Mouse (Mus musculus) forelimb bud, embryonic 11.5 days (tissue): ENCODE results near the gene Gm21988.
A peak's percentile ranks its signal among the peaks of the same experiment; 100 is the strongest.

Experiments used
- DNase-seq: peaks from one replicate; pipeline ENCODE4 v3.0.0-alpha.2; 2012; ENCODE audit warnings: low read depth, low spot score

The Gm21988 gene

DNA sequence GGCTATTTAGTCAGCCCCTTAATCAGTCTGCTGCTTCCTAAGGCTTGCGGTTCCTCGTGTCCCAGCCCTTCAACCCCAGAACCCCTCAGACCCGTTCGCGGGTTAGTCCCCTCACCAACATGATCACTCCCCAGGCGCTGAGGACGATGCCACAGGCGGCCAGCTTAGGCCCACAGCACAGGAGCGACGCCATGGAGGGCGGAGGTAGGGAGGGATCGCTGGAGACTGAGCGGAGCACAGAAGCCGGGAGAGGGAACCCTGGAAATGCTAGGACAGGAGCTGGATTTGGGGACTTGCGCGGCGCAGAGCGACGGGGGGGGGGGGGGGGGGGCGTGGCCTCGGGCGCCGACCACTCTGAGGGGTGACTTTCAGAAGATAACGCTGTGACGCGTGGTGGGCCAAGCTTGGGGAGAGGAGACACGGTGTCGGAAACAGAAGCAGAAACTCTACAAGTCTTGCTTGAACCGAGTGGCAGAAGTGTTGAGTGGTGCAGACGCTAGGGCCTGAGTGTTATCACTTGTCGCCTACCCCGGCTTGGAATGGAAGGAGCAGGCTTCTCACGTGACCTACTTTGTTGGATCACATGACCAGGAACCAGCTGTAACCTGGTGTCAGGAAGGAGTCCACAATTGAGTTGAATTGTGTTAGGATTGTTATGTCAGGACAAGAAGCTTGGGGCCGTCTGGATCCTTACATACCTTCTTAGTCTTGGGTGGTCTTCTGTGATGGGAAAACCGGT lies at the start of gene Gm21988, which contains the start of gene Rnasek:
Gm21988 (minus strand) TSS at position 290 of the 739 bp plus-strand sequence.
Rnasek (minus strand) TSS at position 302 of the 739 bp plus-strand sequence.
- peak; percentile 87 for DNase-seq

DNA sequence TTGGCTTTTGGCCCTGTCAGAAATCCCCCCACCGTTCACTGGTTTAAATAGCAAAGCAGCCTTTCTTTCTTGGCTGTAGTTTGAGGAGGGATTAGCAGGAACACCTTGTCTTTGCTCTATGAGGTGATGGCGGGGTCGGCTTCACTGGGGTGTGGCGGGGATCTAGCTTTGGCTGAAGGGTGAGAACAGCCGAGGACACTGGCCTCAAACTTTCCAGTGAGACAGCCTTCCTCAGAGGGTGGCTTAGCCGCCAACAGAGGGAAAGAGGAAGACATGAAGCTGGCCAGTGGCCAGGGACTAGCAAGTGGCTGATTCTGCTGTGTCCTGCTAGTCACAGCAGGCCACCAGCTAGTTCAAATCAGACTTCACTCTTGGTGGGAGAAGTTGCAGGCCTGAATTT lies 49.6 kb upstream of the Gm21988 start:
- DNase-seq, result no peak

DNA sequence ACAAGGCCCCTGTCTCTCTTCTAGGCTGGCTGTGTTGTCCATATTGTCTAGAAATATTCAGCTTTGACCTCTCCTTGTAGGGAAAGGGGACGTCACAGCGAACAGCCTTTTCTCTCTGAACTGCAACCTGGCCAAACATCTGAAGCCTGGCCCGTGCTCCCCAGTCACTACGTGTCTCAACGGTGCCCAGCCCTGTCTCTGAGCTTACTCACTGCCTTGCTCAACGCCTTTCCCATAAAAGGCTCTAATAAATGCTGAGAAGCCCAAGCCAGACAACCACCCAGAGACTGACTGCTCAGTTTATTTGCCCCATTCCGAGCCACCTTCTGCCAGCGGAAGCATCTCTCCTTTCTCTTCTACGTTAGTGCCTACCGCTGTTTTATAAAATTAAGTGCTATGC lies 48.5 kb upstream of the Gm21988 start:
- no peak for DNase-seq

DNA sequence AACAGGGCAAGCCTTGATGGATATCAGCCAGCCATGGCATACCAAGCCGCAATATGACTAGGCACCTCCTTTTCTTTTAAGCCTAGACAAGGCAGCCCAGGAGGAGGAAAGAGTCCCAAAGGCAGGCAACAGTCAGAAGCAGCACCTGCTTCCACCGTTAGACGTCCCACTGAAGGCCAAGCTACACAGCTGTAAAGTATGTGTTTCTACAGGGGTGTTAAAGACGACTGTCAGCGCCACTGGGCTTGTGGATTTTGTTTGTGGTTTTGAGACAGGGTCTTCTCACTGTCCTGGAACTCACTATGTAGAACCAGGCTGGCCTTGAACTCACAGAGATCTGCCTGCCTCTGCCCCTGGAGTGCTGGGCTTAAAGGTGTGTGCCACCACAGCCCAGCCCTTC lies 46.1 kb upstream of the Gm21988 start:
- no peak for DNase-seq

DNA sequence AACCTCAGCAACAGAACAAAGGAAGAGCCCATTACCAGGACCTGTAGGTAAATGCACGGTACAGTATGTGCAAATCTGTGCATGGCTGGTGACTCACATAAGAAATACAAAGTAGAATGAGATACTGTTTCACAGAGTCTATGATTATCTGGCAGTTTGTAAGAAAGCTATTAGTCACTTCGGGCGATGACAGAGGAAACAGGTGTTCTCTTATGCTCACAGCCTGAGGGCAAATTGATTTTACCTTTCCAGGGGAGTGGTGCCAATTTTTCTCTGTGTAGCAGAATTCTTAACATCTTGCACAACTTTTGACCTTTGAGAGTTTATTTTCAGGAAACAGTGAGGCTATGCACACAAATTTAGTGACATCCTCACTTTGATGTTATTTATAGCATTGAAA lies 45.1 kb upstream of the Gm21988 start:
- peak; percentile 37 for DNase-seq

DNA sequence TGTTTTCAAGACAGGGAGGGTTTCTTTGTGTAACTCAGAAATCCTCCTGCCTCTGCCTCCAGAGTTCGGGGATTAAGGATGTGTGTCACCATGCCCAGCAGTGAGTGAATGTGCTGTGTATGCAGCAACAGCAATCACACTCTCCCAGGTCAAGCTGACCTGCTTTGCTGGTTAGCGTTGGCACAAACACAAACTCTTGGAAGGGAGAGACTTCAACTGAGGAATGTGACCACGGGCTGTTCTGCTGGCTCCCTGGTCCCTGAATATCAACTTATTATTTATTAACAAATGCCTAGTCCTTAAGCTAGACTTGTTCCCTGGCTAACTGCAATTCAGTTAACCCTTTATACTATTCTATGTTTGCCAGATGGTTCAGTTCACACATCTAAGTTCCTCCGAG lies 44.0 kb upstream of the Gm21988 start:
- DNase-seq, result no peak

DNA sequence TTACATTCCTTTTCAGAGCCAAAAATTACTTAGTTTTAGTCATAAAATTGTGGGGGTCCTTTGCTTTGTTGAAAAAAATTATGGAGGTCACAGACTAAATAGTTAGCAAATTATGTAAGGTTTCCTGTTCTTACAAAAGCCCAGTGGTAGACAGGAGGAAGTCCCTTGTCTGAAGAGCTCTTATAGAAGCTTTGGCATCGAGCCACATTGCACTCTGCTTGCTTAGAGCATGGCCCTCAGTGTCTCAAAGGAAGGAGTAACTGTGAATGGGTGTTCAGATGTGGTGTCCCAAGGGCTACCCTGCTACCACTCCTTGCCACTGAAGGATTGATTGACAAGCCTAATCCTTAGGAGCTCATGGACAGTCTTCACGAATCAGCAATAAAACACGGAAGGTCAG lies 40.8 kb upstream of the Gm21988 start:
- no peak for DNase-seq

DNA sequence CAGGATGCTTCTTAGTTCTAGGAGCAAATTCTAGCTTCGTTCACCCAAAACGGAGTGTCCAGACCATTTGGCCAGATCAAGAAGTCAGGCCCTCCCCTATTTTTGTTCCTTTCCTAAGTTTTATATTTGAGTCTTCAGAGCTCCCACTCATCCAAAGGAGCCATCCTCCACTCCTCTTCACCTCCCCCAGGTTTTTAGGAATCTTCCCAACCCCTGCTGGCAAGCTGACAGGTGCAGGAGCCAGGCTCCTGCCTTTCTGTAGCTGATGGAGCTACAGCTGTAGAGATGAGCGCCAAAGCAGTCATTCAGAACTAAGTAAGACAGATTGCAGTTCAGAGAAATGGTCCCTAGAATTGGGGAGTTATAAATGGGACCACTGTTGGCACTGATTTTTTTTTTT lies 39.3 kb upstream of the Gm21988 start:
- DNase-seq, result no peak

DNA sequence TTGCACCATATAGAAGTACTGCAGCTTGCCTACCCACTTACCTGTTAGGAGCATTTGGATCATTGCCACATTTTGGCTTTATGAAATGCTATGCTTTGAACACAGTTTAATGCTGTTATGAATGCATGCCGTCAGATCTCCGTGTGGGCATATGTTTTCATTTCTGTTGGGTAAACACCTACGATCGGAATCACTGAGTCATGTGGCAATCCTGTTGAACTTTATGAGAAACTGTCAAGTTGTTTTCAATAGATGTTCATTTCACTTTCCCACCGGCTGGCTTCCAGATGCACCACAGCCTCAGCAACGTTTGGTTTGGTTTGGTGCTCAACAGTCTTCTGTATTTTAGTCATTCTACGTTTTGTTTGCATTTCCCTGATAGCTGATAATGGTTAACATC lies 32.0 kb upstream of the Gm21988 start:
- no peak for DNase-seq

DNA sequence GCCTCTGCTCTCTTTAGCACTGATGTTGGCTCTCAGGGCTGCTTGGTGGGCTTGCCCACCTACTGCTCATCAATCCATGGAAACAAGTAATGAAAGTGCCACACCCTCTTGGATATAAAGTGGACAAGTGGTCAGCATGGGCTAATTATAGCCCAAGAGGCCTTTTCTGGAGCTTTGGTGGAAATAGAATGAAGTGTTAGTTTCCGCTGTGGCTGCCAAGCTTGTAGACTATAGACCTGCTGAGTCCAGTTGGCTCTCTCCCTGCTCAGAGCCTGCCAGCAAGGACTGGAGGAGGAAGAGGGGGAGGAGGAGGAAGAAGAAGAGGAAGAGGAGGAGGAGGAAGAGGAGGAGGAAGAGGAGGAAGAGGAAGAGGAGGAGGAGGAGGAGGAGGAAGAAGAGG lies 26.8 kb upstream of the Gm21988 start:
- no peak for DNase-seq

DNA sequence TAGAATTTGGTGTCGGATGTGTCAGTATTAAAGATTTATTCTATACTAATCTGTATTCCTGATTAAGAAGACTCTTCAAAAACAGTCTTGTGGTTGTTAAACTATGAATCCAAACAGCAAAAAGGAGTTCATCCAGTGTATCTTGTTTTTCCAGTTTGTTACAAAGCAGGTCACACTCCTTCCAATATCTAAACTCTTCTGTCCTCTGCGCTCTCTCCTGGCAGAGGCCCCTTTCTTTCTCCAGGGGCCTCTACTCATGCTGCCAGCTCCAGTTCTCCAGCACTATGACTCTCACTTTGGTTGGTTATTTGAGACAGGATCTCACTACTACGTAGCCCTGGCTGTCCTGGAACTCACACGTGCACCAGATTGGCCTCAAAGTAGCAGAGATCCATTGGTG lies 26.2 kb upstream of the Gm21988 start:
- no peak for DNase-seq

DNA sequence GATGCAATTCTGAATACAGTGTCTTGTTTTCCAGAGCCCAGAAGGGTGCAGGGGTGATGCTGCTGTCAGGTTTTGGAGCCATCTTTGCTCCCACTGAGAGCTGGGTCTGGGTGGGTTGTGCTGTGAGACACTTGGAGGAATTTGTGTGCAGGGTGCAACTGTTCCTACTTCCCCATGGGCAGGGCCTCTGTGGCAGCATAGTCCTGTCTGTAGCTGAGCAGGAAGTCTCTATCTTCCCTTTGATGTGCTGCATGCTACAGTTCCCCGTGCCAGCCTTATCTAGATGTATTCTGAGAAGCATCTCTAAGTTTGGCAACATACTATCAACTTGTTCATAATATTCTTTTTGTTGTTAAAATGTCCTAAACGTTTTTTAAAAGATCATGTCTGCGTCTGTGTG lies 25.6 kb upstream of the Gm21988 start:
- no peak for DNase-seq

DNA sequence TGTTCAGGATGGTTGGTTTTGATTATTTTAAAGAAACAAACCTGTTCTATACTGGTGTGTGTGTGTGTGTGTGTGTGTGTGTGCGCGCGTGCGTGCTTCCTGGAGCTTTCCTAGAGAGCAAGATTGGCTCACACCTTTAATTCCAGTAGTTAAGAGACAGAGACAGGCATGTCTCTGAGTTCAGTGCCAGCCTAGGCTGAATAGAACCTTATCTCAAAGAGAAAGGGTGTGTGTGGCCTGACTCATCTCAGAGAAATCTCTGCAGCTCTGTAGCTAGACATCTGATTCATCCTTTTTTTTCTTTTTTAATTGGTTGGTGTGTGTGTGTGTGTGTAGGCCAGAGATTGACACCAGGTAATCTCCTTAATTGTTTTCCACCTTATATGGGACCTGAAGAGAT lies 19.4 kb upstream of the Gm21988 start:
- no peak for DNase-seq

DNA sequence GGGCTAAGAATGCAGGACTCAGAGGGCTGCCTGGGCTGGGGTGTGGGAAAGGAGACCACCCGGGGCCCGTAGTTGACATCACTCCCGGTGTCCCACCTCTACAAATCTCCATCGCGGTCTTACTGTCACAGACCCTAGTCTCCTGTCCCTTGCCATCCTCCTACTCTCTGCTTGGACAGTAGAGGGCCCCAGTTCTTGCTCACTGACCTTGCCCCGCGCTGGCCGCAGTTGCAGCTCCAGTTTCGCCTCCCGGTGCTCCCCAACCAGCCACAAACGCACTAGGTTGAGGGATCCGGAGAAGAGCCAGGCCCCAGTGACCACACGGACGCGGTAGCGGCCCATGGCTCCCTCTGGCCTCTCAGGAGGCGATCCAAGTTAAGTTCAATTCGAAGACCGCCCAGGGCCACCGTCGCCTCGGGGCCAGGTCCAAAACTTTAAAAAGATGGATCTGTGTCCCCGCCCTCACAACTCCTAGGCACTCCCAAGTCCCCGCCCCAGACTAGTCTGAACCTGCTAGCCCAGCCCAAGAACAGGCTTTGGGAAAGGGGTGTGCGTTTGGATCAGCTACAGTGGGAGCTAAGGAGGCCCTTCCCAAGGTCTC lies 15.4 kb upstream of the Gm21988 start, which contains the start of gene Alox12:
Alox12 (minus strand) TSS at position 423 of the 601 bp plus-strand sequence.
- DNase-seq, result peak; percentile 19

DNA sequence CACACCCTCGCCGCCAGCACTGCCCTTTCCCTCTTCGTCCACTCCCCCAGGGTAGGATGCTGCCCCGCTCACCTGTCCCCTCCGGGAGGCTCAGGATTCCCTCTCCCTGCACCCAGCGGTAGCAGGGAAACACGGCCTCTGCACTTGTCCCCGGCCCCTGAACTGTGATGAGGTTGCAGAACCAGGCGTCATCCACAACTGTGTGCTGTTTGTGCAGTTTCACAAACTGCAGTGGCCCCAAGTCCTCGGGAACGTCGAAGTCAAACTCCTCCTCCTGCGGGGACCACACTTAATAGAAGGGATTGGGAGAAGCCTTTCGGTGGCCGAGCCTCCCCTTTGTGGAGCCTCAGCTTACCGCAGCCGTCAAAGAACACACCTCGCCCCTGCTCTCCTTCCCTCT lies 14.7 kb upstream of the Gm21988 start:
- no peak for DNase-seq

DNA sequence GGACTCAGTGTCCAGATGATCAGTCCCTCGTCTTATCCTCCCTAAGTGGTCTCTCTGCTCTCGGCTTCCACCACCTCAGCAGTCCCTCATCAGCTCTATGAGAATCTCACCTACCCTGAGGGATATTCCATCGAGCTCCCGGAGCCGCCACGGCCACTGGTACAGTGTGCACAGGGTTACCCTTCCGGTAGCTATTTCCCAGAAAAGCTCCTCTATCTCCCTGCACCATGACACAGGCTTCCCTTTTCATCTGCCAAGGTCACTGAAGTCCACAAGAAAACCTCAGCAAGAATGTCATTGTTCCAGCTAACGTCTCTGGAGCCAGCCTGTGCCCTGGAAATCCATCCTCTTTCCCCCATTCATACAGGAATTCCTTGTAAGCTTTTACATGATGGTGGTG lies 12.2 kb upstream of the Gm21988 start:
- no peak for DNase-seq

DNA sequence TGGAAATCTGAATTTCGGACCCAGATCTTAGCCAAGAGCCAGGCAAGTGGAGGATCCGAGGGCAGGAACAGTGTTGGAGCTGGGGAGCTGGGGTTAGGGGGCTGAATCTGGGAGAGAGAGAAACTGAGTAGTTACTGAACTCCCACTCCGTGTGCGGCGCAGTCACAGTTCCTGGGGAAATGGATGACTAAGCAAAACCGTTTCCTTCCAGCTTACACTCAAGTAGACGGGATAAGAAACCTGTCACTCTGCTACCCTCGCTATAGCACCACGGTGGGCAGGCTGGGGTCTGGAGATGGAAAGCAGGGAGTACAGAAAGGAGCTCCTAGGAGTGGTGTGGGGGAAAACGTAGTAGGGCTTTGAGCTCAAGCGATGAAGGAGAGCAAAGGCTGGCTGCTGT lies 10.5 kb upstream of the Gm21988 start:
- DNase-seq, result no peak

DNA sequence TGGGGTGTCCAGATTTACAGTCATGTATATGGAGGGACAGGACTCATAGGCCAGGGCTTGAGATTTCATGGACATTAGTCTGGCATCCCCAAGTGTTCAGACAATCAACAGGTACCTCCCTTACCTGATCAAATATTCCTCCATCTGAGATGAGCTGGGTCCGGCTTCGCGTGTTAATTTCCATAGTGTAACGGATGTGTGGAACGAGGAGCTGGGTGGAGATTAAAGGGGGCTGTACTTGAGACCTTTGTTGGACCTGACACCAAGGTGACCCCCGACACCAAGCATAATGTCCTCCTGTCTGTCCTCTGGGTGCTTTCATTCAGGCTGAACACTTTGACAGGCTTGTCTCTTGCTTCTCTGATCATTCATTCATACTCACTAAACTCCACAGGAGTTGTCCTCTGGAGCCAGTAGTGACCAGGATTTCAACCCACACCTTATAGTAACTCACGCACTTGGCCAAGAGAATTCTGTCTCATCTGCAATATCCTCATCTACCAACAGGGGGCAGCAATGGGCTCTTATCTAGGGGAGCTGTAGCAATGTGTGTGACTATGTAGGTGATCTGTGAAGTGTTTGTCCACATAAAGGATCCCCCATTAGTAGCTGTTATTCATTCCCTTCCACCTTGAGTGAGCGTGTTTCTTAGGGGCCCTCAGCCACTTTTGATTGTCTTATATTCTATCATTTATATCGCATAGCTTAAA lies 7.7 kb upstream of the Gm21988 start:
- DNase-seq, result peak; percentile 72

DNA sequence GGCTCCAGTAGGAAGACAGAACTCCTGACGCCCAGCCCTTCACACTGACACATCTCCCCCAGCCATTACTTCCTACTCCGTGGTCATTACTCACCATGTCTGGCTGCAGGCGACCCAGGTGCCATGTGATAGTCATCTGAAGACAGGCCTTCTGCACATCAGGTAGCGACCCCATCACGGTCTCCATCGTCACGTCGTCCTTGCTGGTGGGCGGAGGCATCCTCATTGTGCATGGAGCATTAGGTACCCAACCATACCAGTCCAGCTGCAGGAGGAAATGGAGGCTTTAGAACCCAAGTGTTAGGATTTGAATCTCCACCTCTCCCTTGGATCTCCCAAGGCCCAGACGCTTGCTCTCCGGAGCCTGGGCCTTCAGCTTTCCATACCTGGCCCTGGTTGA lies 3.0 kb upstream of the Gm21988 start:
- no peak for DNase-seq

DNA sequence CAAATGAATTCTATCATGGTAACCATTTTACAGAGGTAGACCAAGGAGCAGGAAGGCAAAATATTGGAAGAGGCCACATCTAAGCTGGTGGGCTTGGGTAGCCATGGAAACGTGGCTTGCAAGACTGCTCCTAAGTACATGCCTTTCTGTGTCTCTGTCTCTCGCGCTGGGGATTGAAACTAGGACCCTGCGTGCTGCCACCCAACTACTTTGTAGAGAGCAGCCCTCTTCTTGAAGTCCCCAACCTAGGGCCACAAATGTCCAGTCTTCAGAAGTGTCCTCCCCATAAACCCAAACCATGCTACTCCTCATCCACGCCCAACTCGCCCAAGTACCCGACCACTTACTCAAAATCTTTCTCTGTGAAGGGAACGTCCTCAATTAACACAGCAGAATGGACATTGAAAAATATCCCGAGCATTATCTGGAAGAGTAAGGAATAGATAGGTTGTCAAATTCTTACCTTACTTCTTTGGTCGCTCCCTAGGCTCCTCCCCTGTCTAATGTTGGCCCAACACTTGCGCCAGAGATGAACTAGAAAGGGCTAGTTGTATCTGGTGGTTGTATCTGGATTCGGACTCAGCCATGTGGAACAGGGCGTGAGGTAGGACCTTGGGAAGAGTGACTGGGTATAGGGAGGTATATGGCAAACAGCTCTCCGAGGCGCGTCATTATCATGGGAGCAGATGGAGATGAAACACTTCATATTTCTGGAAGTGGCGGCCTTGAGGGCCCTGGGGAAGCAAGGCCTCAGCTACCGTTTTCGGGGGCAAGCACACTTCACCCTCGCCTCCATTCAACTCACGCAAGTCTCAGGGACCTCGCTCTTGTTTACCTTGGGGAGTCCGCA lies 814 bp downstream of the Gm21988 start:
- DNase-seq, result no peak

DNA sequence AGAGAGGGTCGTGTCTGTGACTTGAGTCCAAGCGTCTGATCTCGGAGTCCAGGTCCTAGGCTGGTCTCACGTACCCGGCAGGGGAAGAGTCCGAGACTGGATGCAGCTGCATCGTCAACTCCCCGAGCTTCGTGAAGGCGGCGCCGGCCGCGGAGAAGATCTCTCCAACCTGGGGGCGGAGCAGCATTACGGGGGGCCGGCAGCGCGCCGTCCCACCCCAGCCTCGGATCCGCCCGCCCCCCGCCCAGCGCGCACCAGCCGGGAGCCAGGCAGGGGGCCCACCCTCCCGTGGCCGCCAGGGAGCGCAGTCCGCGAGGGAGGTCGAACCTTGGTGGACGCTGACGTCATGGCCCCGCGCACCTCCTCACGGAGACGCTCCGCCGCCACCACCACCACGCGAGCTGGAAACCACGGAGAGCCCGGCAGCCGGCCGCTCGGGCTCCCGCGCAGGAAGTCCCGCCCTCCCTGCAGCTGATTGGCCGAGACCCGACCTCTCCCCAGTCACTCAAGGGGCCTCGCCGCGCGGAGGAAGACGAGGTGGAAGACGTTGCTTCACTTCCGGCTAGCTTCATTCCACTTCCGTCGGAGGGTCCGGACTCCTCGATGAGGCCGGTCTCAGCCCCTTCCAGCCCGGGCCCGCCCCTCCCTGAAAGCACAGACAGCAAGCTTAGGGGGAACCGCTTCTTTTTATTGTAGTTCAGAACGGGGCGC lies 2.0 kb downstream of the Gm21988 start, which contains the start of gene 0610010K14Rik:
0610010K14Rik (minus strand) TSS at position 458 of the 711 bp plus-strand sequence.
- DNase-seq, result peak; percentile 95
